Mouse (Mus musculus) layer of hippocampus, adult 11-12 months (tissue): ENCODE results near the gene Qars.

Experiments used
- DNase-seq: peaks from one replicate; pipeline ENCODE4 v3.0.0; 2022; ENCODE audit warnings: low spot score

The Qars gene

DNA sequence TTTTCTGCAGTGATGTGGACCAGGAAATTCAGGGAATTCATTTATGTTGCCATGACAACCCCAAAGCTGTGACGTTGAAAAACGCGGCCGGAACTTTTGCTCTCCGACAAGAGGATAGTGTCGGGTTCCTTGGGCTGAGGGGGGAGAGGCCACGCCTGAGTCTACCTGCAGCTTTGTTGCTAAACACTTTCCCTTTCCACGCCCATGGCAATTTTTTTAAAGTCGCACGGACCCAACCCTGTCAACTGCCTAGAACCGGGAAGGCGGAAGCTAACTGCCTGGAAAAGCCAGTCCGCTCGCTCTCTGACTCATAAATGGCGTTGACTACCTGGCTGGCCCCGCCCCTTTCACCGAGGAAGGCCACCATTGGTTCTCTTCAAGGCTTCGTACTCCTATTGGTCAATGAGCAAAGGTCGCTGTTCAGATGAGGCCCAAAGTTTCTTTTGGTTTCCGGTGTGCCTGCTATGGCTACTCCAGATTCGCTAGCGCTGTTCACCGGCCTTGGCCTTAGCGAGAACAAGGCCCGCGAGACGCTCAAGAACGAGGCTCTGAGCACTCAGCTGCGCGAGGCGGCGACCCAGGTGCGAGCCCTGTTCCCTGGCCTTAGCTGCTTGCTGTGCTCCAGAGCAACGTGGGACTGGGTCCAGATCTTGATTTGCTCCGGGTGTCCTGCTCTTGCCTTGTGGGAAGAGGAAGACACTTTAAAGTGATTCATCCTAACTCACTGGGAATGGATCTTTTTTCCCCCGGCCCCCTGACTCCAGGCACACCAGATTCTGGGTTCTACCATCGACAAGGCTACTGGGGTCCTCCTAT lies at the start of gene Qars:
Gene Qars, plus strand, starts transcription at position 88 of the 816 bp plus-strand sequence.
- peak; percentile 95 for DNase-seq

DNA sequence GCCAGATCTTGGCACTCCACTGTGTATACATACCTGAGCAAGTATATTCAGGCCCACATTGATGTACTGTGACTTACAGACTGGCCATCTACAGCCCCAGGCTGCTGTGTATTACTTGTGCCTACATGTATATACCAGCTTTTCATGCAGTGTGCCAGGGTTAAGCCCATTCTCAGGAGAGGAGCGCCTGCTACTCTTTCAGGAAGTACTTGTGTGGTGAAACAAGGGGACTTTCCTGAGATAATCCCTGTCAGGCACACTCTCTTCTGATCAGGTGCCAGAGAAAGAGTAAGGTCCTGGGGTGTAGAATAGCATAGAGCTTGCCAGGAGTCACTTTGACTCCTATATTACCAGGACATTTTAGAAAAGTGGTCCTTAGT lies 47.6 kb upstream of the Qars start:
- no peak for DNase-seq

DNA sequence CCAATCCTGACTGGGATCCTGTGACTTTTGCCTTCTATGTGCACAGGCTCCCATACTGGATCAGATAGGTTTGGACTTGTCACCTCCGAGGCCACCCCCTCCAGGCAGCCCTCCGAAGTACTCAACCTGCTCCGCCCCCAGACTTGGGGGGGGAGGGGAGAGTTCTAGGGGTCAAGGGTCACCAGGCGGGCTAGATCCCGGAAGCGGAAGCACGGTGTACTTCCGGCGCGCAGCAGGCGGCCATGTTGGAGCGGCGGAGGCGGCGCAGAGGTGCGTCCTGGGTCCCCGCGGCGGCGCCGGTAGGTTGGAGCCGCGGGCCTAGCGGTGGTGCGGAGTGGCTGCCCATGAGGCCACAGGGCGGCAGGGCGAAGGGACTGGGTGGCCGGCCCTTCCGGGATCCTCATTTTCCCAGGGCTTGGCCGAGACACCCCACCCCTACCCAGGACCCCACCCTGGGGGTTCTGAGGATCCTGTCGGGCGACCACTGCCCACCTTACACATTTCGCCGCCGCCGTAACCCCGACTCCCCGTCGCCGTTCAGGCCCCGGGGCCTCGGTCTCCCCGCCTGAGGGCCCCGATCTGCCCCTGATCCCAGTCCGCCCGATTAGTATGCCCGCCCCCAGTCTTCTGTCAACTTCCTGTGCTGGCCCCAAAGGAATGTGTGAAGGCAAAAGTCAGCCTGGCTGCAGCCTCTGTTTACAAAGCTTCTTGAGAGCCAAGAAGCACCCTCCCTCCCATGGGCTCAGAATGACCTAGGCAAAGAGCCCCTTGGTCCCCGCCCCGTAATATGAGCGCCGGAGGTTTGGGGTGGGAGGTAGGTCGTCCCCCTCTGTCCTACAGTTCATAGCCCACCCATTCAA lies 47.0 kb upstream of the Qars start, which contains the start of gene Ccdc71:
Gene Ccdc71, plus strand, starts transcription at position 209 of the 860 bp plus-strand sequence.
- peak; percentile 87 for DNase-seq

DNA sequence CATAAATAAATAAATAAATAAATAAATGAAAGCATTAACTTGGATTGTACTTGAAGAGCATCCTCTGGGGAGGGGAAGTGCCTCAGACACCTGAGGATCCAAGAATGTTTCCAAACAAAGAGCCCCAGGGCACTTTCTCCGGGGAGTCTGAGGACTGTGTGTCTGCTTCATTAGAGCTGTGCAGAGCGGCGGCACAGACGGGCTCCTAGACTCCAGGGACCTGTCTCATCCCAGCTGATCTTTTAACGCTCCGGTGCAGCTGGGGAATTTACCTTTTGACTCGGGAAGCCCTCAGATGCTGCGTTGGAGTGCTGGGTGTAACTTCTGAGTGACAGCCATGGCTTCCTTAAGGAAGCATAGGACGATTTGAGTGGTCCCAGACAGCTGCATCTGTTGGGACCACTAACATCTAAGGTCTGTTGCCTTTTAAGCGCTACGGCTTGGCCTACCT lies 46.3 kb upstream of the Qars start, which contains the start of gene Klhdc8b:
Gene Klhdc8b, minus strand, starts transcription at position 401 of the 451 bp plus-strand sequence.
- DNase-seq: no peak

DNA sequence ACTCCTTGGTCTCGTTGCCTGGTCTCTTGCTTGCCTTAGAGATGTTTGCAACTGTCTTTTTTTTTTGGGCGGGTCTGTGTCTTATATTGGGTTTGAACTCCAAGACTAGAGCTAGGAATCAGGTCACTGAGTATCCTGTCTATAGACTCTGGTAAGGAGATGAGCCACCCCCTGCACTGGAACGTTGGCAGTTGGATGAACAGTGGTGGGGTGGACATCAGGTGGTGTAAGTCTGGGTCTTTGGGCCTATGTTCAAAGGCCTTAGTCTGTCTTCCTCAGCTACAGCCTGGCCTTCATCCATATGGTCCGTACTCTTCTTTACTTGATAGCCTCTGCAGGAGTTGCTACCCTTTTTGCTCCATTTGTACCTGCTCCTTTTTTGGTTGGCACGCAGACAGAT lies 45.8 kb upstream of the Qars start:
- no peak for DNase-seq

DNA sequence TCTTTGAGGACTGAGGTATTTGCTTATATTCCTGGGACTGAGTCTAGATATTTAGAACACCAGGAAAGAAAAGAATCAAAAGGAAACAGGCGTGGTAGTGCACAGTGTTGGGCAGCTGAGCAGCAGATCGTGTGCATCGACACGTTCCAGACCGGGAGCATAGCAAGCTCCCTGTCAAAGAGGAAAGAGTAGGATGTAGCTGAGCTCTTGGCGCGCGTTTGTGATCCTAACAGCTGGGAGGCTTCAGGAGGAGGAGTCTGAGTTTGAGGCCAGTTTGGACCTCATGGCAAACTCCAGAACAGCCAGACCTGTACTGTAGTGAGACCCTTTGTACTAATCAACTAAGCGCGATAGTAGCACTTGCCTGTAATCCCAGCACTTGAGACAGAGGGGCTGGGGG lies 45.3 kb upstream of the Qars start:
- no peak for DNase-seq

DNA sequence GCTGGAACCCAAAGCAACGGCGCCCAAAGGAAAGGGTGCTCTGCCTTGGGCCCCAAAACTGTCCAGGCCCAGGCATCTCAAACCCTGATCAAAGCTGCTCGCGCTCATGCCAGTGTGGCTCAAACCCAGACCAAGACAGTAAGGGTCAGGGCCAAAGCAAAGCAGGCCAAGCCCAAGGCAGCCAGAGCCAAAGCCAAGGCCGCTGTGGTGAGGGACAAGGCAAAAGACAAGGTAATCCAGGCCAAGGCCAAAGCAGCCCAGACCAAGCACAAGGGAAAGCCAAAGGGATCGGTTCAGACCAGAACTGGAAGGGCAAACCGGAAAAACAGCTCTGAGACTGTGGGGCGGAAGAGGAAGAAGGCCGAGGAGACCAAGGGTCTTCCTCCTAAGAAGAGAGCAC lies 43.8 kb upstream of the Qars start:
- no peak for DNase-seq

DNA sequence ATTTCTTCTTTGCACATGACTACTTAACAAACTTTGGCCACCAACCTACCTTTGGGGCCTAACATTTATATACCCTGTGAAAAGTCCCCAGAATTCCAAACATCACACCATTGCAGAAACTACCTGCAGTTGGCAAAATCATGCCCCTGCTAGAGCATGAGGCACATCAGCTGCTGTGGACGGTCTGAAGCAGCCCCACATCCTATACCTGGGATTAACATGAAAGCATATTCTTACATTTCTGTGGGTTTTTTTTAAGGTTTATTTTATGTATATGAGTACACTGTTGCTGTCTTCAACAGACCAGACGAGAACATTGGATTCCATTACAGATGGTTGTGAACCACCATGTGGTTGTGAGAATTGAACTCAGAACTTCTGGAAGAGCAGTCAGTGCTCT lies 41.3 kb upstream of the Qars start:
- no peak for DNase-seq

DNA sequence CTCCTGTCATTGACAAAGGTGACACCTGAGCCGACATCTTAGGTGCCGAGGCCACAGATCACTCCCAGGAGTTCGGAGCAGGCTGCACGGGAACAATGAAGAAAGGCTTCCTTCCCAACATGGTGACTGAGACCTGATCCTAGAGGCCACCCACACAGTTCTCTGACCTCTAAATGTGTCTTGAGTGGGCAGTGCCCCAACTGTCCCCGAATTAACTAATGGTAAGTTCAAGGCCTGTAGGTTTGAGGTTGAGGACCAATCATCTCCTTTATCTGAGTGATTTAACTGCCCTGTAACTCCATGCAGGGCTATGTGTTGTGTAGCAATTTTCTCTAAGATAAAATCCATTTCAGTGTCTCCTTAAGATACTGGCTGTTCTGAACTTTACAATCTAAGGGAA lies 38.1 kb upstream of the Qars start:
- DNase-seq: no peak

DNA sequence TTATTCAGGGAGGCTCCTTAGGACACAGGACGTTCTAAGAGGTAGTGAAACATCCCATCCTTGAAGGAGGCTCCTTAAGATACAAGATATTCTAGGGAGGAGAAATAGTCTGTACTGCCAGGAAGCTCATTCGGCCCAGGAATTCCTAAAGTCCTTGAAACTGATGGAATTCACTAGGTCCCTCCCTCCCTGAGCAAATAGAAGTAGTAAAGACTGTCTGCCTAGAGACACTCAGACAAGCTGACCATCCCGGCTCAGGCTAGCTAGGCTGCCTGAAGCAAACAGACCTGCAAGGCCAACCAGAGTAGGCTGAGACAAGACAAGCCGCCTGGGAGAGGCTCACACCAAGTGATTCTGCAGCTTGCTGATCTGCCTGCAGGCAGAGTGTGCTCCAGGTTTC lies 37.7 kb upstream of the Qars start:
- DNase-seq: no peak

DNA sequence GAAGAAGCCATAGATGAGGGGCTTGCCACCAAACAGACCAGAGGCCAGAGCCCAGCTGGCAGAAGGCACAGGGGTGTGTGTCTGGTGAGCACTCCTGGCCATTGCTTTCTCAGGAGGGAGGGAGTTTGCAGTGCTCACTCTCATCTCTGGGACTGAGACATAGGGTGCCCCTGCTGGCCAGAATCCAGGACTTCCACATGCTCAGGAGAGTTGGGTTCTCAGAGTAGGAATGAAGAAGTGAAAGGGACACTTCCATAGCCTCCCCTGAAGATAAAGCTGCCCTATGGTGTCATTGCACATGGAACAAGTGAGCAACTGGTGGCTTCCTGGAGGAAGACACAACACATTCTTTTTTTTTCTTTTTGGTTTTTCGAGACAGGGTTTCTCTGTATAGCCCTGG lies 33.0 kb upstream of the Qars start:
- DNase-seq: no peak

DNA sequence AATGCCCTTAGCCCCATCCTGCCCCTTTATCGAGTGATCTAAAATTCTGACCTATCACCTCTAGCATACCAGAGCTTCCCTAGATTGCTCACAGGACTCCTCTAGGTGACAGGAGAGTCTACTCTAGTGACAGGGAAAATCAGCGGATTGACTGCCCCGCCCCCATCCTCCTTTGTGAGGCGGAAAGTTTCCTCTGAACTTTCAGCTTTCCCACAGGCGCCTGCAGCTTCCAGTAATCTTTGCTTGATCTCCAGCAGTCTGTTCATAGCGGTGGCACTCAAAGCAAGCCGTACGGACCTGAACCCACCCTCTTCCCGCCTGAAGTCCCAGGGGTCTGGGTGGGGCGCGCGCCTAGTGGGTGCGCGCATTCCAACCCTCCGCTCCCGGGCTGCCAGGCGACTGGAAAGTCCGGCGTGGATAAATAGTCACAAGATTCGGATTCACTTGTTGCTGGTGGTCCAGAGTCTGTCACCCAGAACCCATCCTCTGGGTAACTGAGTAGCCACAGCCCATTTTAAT lies 28.8 kb upstream of the Qars start:
- DNase-seq: no peak

DNA sequence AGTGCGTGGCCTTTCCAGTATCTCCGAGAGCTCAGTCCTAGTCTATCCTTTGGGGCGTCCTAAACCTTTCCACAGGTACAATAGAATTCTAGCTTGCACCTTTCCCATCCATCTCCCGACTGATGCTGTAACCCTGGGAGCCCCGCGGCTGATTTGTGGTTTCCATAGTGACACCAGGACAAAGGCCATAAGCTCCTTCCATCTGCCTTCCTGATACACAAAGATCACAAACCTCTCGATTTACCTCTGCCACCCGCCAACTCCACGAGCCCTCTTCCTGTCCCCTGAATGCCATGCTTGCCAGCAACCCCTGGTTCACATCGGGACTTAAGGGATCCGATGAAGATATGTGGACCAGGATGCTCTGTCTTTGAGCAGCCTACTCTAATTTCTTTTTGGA lies 28.3 kb upstream of the Qars start:
- DNase-seq: no peak

DNA sequence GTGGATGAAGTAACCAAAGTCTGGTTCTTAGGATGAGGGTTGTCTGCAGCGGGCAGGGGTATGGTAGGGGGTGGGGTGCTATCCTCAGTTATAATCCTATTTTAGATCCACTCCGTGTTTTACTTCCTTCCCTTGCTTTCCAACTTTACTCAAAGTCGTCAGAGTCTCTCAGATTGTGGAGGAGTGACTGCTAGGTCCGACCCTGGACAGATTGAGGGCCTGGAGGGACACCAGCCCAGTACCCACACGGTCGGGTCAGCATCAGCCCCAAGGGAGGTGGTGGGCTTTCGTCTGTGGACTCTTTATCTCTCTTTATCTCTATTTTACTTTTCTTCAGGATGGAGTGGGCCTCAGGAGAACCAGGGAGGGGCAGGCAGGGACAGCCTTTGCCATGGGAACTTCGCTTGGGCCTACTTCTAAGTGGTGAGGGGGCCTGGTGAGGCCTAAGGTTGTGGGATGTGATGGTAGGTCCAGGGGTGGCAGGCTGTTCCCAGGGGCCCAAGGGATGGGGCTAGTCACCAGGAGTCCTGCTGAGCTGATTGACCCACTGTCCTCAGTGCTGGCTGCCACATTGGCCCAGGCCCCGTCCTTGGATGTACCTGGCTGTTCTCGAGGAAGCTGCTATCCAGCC lies 27.7 kb upstream of the Qars start, which contains the start of gene Lamb2:
Gene Lamb2, plus strand, starts transcription at position 16 of the 631 bp plus-strand sequence.
- no peak for DNase-seq

DNA sequence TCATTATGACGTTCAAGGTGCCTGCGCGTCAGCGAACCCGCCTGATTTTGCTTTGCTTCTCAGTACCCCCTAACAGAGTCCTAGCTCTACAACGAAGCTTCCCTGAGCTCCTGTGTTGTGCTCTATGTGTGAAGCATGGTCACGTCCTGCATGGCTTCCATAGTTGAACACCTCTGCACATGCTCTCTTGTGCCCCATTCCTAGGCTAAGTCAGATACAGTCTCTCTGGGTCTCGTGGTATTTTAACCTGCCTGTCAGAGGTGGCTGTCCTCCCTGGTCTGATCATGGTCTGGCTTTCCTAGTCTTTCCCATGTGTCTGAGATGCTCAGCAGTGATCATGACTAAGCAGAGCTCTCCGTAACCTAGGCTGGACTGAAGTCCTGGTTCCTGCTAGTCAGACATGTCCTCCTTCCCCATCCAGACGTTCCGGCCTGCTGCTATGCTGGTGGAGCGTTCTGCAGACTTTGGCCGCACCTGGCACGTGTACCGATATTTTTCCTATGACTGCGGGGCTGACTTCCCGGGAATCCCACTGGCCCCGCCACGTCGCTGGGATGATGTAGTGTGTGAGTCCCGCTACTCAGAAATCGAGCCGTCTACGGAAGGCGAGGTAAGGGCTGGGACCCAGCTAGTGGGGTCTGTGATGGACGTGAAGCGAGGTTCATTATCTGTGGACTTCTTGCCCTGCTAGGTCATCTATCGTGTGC lies 26.5 kb upstream of the Qars start:
- DNase-seq: no peak

DNA sequence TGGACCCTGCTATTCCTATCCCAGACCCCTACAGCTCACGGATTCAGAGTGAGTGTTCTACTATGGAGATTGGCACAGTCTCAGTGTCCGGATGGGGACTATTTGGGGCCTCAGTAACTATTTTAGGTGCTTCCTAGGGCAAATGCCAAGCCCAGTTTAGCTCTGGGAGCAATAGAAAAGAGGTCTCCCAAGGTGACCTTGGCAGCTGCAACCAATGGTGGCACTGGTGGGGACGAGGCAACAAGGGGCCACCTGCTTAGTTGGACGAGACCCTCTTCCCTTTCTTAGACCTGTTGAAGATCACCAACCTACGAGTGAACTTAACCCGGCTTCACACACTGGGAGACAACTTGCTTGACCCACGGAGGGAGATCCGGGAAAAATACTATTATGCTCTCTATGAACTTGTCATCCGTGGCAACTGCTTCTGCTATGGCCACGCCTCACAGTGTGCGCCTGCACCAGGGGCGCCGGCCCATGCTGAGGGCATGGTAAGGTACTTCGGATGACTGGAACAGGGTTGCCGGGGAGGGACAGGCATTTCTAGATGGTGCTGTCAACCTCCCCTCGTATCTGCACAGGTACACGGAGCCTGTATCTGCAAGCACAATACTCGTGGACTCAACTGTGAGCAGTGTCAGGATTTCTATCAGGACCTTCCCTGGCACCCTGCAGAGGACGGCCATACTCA lies 25.8 kb upstream of the Qars start:
- DNase-seq: no peak

DNA sequence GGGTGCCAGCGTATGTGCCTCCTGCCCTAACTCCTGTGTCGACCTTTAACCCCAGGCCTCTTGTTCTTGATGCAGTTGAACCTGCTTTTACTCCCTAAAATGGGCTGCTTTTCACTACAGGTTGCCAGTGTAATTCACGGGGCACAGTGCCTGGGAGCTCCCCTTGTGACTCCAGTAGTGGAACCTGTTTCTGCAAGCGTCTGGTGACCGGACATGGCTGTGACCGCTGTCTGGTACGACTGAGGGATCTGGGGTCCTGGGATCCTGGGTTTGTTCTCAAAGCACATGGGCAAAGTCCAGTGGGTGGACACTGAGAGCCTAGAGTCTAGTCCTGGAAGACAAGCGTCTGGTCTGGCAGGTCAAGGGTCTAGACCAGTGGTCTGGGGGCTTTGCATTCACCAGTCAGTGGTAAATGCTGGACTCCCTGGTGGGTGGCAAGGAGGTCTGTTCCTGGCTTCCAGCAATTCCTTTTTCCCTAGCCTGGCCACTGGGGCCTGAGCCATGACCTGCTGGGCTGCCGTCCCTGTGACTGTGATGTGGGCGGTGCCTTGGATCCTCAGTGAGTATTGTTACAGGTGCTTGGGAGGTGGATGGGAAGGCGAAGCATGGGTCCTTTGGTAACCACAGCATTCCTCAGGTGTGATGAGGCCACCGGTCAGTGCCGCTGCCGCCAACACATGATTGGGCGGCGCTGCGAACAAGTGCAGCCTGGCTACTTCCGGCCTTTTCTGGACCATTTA lies 24.3 kb upstream of the Qars start:
- DNase-seq: no peak

DNA sequence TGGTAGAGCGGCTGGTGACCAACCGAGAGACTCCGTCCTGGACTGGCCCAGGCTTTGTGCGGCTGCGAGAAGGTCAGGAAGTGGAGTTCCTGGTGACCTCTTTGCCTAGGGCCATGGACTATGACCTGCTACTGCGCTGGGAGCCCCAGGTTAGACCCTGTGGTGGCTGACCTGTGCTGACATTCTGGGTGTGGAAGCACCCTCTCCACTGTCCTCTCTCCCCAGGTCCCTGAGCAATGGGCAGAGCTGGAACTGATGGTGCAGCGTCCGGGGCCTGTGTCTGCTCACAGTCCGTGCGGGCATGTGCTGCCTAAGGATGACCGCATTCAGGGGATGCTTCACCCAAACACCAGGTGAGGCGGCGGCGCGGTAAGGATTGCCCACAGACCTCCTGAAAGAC lies 23.5 kb upstream of the Qars start:
- DNase-seq: no peak

DNA sequence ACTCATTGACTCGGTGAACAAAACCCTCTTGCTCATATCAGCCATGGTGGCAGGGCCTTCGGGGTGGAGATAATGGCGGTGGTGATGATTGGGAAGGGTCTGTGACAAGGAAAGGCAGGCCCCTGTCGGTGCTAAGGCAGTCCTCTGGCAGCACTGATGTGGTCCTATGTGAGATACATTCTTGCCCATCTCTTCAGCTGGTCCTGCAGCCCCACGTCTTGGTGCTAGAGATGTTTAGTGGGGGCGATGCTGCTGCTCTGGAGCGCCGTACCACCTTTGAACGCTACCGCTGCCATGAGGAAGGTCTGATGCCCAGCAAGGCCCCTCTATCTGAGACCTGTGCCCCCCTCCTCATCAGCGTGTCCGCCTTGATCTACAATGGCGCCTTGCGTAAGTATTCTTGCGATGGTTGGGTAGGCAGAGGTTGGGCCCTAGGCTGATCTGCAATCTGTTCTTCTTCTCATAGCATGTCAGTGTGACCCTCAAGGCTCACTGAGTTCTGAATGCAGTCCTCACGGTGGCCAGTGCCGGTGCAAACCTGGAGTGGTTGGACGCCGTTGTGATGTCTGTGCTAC lies 22.1 kb upstream of the Qars start:
- DNase-seq: no peak

DNA sequence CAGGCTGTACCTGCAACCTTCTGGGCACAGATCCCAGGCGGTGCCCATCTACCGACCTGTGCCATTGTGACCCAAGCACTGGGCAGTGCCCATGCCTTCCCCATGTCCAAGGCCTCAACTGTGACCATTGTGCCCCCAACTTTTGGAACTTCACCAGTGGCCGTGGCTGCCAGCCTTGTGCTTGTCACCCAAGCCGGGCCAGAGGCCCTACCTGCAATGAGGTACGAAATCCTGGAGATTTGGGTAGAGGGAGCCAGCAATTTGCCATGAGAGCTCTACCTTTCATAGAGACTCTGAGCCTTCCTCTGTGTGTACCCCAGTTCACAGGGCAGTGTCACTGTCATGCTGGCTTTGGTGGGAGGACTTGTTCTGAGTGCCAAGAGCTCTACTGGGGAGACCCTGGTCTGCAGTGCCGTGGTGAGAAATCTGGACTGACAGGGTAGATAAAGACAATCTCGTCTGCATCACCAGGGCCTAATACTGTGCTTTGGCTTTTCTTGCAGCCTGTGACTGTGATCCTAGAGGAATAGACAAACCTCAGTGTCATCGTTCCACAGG lies 20.5 kb upstream of the Qars start:
- no peak for DNase-seq
